Mouse (Mus musculus): ENCODE results near the gene Cacna1e.

The Cacna1e gene

GRCm38 (mm10) chr1:154884275-154885206 lies at the start of gene Cacna1e:
Gene Cacna1e, minus strand, starts transcription at chr1:154884501.
- in situ Hi-C loops (cut with MboI, MseI): no loop called here

GRCm38 (mm10) chr1:154918406-154918805 lies 34.1 kb upstream of the Cacna1e start:
- in situ Hi-C loops (cut with MboI, MseI): no loop called here

DNA sequence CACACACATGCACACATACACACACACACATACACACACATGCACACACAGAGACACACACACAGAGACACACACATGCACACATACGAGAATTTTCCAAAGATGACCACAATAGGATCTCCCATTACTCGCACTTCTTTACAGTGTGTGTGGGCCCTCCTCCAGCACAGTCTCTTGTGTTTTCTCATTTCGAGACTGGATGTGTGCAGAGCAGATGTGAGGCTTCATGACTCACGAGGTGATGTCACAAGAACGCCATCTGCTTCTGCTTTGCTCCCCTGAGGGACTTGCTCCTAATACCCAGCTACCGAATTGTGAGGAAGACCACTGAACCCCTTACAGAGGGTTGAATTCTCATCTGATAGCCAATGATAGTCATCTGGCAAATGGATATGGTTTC lies 33.1 kb upstream of the Cacna1e start:
- in situ Hi-C loops (cut with MboI, MseI): no loop called here

GRCm38 (mm10) chr1:154909554-154909953 lies 25.3 kb upstream of the Cacna1e start:
- in situ Hi-C loops (cut with MboI, MseI): loop anchor here in 1 of 2 experiments (10.0 kb wide), 1 partner anchor 295 kb away; no protein-coding TSS in a partner anchor

DNA sequence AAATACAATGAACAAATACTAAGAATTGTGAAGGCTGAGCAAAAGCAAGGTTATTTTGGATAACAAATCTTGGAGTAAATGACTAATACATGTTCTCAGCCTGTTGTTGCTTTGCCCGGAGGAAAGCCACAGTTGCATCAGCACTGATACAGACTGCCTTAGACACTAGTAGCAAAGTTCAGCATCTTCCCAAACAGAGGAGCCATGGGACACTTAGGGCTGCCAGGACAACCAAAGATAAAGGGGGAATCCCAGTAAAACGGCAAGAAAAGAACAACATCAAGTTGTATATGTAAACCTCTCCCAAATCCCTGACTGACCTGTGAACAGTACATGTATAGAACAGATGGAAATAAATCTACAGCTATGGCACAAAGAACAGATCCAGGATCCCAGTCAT lies 13.1 kb upstream of the Cacna1e start:
- in situ Hi-C loops (cut with MboI, MseI): no loop called here

GRCm38 (mm10) chr1:154890244-154890643 lies 5.9 kb upstream of the Cacna1e start:
- in situ Hi-C loops (cut with MboI, MseI): loop anchor here in 1 of 2 experiments (5.0 kb wide), 1 partner anchor 37 kb away; no protein-coding TSS in a partner anchor

- in situ Hi-C loops (cut with MboI, MseI): no loop called here
These were observed 4.2 kb upstream of the Cacna1e start for GRCm38 (mm10) chr1:154888495-154888894.

DNA sequence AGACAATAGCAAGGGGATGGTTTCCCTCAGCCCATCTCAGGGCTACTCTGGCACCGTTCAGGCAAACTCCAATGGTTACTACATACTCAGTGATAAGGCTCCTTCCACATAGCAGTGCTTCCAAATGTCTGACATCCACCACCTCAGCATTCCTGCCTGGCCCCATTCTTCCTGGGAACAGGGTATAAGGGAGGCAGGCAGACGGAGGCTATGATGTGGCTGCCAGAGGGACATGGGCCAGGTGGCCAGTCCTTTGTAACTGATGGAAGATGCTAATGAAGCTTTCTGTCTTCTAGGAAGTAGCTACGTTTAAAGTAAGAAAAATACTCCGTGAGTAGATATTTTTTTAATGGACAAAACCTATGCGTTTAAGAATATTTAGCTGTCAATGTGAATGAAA lies 3.7 kb upstream of the Cacna1e start:
- in situ Hi-C loops (cut with MboI, MseI): no loop called here

- in situ Hi-C loops (cut with MboI, MseI): no loop called here
These were observed 3.2 kb upstream of the Cacna1e start for GRCm38 (mm10) chr1:154887546-154887945.

DNA sequence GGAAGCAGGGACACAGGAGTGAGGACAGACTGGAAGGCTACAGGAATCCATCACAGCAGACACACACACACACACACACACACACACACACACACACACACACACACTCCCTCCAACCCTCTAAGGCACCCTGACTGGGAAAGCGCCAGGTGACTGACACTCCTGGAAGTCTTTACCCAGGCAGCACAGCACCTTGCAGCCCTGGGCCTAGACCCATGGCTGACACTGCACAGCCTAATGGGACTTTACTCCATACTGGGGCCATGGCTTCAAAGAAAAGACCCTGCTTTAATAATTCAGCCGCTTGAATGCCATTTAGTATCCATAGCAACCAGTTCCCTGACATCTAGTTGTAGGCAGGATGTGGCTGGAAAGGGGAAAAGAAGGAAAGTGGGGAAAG lies 2.3 kb upstream of the Cacna1e start:
- in situ Hi-C loops (cut with MboI, MseI): no loop called here

- in situ Hi-C loops (cut with MboI, MseI): no loop called here
These were observed 877 bp upstream of the Cacna1e start for GRCm38 (mm10) chr1:154885207-154885548.

GRCm38 (mm10) chr1:154883596-154884191 lies 607 bp downstream of the Cacna1e start:
- in situ Hi-C loops (cut with MboI, MseI): no loop called here

DNA sequence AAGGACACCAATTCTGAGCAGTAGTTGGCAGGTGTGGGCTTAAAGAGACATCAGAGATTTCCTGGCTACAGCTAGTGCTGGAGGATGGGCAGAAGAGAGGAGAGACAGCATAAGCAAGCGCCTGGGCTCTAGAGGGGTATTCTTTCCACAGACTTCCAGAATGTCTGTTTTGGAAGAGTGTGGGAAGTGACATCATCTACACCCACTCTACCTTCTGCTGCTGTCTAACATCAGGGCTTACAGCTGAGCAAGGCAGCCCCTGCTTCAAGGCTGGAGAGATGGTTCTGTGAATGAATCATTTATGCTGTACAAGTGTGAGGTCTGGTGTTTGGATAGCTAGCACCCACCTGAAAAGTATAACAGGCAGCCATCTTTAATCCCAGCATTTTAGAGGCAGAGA lies 18.3 kb downstream of the Cacna1e start:
- in situ Hi-C loops (cut with MboI, MseI): no loop called here

DNA sequence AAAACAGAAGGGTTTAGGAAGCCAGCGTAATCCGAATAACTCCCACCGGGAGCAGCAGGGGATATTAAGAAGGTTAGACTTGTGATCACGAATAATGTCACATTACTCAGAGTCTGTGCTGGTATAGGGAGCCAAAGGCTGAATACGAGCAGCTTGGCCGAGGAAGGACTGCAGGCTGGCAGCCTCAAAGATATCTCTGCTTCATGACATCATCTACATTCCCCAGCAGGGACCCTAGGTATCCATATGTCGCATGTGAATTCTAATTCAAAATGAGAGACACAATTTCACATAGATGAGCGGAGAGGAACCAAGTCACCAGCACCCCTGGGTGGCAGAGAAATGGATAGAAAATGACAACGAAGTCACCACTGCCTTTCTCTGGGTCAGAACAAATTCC lies 22.9 kb downstream of the Cacna1e start:
- in situ Hi-C loops (cut with MboI, MseI): no loop called here

DNA sequence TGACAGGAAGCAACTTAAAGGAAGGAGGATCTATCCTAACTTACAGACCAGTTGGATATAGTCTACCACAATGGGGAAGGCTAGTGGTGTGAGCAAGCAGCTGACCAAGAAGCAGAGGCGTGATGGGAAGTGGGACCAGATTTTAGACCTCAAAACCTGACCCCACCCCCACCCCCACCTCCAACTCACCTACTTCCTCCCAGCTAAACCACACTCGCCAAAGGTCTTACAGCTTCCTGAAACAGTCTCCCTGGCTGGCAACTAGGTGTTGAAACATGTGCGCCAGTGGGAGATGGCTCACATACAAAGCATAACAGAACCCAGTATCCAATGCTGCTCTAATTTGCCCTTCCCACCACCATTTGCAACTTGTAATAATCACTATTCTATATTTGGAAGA lies 29.7 kb downstream of the Cacna1e start:
- in situ Hi-C loops (cut with MboI, MseI): no loop called here

- in situ Hi-C loops (cut with MboI, MseI): no loop called here
These were observed 33.6 kb downstream of the Cacna1e start for GRCm38 (mm10) chr1:154850515-154851287.

DNA sequence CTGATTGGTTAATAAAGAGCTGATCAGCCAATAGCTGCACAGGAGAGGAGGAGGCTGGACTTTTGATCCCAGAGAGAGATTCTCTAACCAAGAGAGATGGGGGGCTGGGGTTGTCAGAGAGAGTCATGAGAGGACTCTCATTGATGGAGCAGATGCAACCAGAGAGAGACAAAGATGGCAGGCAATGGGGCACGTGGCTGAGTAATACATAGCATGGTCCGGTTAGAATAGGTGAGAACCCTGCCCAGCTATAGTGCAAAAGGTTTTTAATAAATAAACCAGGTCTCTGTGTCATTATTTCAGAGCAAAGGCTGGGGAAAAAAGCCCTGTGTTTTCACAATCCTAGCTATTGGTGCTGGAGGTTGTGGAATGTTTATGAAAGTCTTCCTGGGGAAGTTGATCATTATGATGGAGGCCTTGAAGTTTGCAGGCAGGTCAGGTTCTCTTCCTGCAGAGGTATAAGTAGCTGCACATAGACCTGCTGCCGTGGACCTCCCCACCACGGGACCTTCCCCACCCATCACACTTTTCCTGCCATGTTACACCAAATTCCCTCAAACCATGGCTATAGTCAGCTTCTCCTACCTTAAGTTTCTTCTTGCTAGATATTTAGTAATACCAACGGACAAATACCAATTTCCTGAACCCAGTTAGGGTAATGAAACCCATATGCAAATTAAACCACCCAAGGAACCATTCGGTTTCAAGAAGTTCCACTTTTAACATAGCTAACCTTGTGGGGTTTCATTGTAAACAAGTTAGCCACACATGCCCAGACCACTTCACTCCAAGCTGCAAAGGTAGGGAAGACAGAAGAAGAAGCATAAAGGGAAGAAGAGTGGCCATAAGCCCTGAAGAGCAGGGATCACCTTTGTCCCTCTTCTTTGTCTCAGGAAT lies 35.4 kb downstream of the Cacna1e start:
- in situ Hi-C loops (cut with MboI, MseI): no loop called here

DNA sequence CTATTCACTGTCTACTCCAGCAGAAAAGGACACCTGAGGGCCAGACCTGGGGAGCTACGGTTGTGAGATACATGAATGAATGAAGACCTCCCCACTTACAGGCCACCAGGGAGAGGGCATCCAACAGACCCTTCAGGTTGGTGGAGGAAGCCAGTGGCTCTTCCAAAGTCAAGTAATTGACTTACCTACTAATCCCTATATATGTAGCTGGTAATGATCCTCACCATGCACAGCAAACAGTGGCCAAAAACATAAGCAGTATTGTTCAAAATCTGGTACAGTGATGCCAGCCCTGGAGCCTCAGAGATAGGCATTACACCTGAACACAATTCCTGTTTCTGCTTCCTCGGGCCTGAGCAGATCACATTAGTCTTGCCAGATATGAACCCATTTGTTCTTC lies 37.4 kb downstream of the Cacna1e start:
- in situ Hi-C loops (cut with MboI, MseI): no loop called here

DNA sequence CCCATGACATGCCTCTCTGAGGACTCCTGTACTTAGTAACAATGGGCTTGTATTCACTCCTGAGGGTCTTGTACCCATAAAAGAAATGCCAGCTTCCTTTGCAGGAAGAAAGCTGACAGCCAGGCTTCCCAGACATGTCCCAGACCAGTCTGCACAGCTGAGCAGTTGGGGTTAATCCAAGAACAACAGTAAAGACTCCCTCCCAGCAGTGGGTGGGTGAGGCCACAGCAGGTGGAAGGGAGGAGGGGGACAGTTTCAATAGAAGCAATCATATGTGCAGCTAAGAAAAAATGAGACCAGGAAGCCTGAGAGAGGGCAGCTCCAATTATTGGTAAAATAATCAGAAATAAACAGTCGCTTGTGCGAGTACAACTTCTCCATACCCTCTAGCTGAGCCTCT lies 40.9 kb downstream of the Cacna1e start:
- in situ Hi-C loops (cut with MboI, MseI): no loop called here

- in situ Hi-C loops (cut with MboI, MseI): no loop called here
These were observed 42.0 kb downstream of the Cacna1e start for GRCm38 (mm10) chr1:154842336-154842735.

GRCm38 (mm10) chr1:154841057-154841630 lies 43.2 kb downstream of the Cacna1e start:
- in situ Hi-C loops (cut with MboI, MseI): no loop called here

Measured in T-helper 17 cell (primary cell).